Mouse (Mus musculus) heart, adult 18-20 months (tissue): ENCODE measurements around the gene Trappc6a. TPM values are rescaled to one million over a fixed set of nuclear protein-coding genes. Genes with fewer than 3 reads are reported as not detected.

Experiments used
- DNase-seq, 2 experiments: peaks; one replicate each; pipeline ENCODE4 v3.0.0; 2021 to 2022; ENCODE audit warnings: mixed read lengths in 1 of 2
- total RNA-seq, 2 experiments: library from RNA; stranded (reverse); gene quantifications; 2 replicates each; pipeline ENCODE4 v1.2.3; 2021

Trappc6a gene
- total RNA-seq, 2 experiments from 2014 or later: 44.3 to 45.3 TPM

GRCm38 (mm10) chr7:19561765-19562642 is 53.8 kb downstream of the Trappc6a start:
- peak; percentile 91 to 95 for DNase-seq

GRCm38 (mm10) chr7:19562643-19563410 is 54.6 kb downstream of the Trappc6a start, which contains the start of gene Ppp1r37:
TSS of gene Ppp1r37 (minus strand) at chr7:19563076.
- DNase-seq: peak; percentile 41 to 45

- DNase-seq: no peak
These were observed 55.7 kb downstream of the Trappc6a start for GRCm38 (mm10) chr7:19563884-19564283.

GRCm38 (mm10) chr7:19564455-19564854 is 56.3 kb downstream of the Trappc6a start:
- DNase-seq: no peak

Other genes with a start within 250 kb of the Trappc6a start
- 10 to 100 TPM; 26.7 to 27.7 TPM for gene Vasp, start 236.6 kb upstream of the Trappc6a start, total RNA-seq
- not detected for gene Ppm1n, start 228.3 kb upstream of the Trappc6a start, total RNA-seq
- 100 to 1,000 TPM; 124 to 132 TPM for gene Rtn2, start 225.8 kb upstream of the Trappc6a start, total RNA-seq
- 1 to 10 TPM in 1 of 2 experiments, under 1 TPM in 1; 0.62 to 1.0 TPM for gene Fosb, start 198.3 kb upstream of the Trappc6a start, total RNA-seq
- 10 to 100 TPM; 43.5 to 50.3 TPM for gene Ercc1, start 163.6 kb upstream of the Trappc6a start, total RNA-seq
- gene Cd3eap, start 148.9 kb upstream of the Trappc6a start, total RNA-seq: 1 to 10 TPM; 9.6 to 10.0 TPM
- gene Ppp1r13l, start 148.6 kb upstream of the Trappc6a start, total RNA-seq: 10 to 100 TPM; 38.2 to 42.9 TPM
- gene Ercc2, start 126.4 kb upstream of the Trappc6a start, total RNA-seq: 10 to 100 TPM in 1 of 2 experiments, 1 to 10 TPM in 1; 7.6 to 10.4 TPM
- under 1 TPM; 0.32 to 0.46 TPM for gene Klc3, start 104.3 kb upstream of the Trappc6a start, total RNA-seq
- 1,000 to 10,000 TPM; 3,672 to 3,752 TPM for gene Ckm, start 103.6 kb upstream of the Trappc6a start, total RNA-seq
- gene Mark4, start 49.6 kb upstream of the Trappc6a start, total RNA-seq: 10 to 100 TPM; 21.3 to 22.1 TPM
- gene Exoc3l2, start 45.1 kb upstream of the Trappc6a start, total RNA-seq: 1 to 10 TPM in 1 of 2 experiments, under 1 TPM in 1; 0.77 to 1.1 TPM
- gene Bloc1s3, start within 50 bp of the Trappc6a start, total RNA-seq: 1 to 10 TPM; 2.7 to 2.8 TPM
- under 1 TPM in 1 of 2 experiments, not detected in 1; 0.18 TPM for gene Nkpd1, start 9.4 kb downstream of the Trappc6a start, total RNA-seq
- gene Ppp1r37, start 54.7 kb downstream of the Trappc6a start, total RNA-seq: 10 to 100 TPM; 61.1 to 63.1 TPM
- under 1 TPM; 0.35 to 0.49 TPM for gene Zfp296, start 68.9 kb downstream of the Trappc6a start, total RNA-seq
- 10 to 100 TPM; 52.1 to 55.0 TPM for gene Gemin7, start 69.2 kb downstream of the Trappc6a start, total RNA-seq
- 10 to 100 TPM; 10.5 to 15.6 TPM for gene Clasrp, start 96.1 kb downstream of the Trappc6a start, total RNA-seq
- gene Relb, start 121.0 kb downstream of the Trappc6a start, total RNA-seq: 1 to 10 TPM; 9.0 to 9.2 TPM
- 10 to 100 TPM; 77.3 to 85.5 TPM for gene Clptm1, start 156.6 kb downstream of the Trappc6a start, total RNA-seq
- gene Apoc2, start 169.5 kb downstream of the Trappc6a start, total RNA-seq: under 1 TPM in 1 of 2 experiments, not detected in 1; 0.75 TPM
- gene Gm44805, start 173.0 kb downstream of the Trappc6a start, total RNA-seq: not detected
- not detected for gene Apoc4, start 173.1 kb downstream of the Trappc6a start, total RNA-seq
- 10 to 100 TPM in 1 of 2 experiments, under 1 TPM in 1; 0.57 to 19.5 TPM for gene Apoc1, start 184.3 kb downstream of the Trappc6a start, total RNA-seq
- 100 to 1,000 TPM; 270 to 319 TPM for gene Apoe, start 190.8 kb downstream of the Trappc6a start, total RNA-seq
- gene Tomm40, start 207.0 kb downstream of the Trappc6a start, total RNA-seq: 100 to 1,000 TPM in 1 of 2 experiments, 10 to 100 TPM in 1; 98.9 to 110 TPM
- gene Nectin2, start 242.1 kb downstream of the Trappc6a start, total RNA-seq: 10 to 100 TPM; 28.5 to 30.0 TPM